Mouse (Mus musculus): Measurements from ENCODE around the gene Syndig1.

DNA sequence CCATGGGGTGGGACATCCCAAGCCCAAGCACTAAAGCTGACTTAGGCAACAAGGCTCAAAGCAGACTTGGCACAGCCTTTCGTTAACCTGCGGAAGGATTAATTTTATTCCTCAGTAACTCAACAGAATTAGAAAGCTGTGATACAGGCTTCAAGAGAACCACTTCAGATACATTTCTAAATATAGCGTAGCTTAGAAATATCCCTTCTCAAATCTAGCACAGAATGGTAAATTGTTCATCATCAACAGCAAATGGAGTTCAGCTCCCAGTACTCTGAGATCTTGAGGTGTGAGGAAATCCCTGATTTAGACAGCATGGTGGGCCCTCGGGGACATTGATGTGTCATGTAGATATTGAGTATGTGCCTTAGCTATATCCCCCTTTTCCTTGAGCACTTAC, 121.6 kb downstream of the Syndig1 start:
- no peak for TF ChIP-seq CTCF (IDR thresholded peaks at IDR 0.05; ENCODE audit: control insufficient read depth, insufficient read depth, insufficient read length)
- no peak for TF ChIP-seq USF1 (IDR thresholded peaks at IDR 0.05; ENCODE audit: low read depth)
- TF ChIP-seq MAX (IDR thresholded peaks at IDR 0.05), result no peak
- no peak for TF ChIP-seq MYOD1 (IDR thresholded peaks at IDR 0.05; ENCODE audit: control insufficient read depth, insufficient read length, low read depth)
- TF ChIP-seq MYOG (IDR thresholded peaks at IDR 0.05; ENCODE audit: control insufficient read depth, extremely low read depth, insufficient read length), result no peak

Data from C2C12 (cell line).